Mouse (Mus musculus): ENCODE data around the gene Slc6a5.

Gene Slc6a5

DNA sequence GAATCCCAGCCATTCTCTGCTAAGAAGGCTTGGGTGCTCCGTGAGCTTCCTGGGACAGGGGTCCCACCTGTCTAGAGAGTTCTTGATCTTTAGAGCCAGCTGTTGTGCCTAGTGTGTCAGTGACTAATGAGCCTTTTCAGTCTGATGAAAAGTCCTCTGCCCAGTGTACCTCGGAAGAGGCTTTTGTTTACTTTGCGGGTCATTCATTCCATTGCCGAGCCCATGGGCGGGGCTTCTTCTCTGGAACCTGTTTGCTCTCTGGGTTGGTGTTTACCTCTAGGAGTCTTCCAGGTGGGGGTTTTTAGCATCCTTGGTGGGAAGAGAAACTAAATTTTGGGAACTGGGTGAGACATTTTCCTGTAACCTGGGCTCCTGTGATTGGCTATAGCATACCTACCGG, 74.8 kb downstream of the Slc6a5 start:
- no peak for DNase-seq (ENCODE audit: low spot score)

GRCm38 (mm10) chr7:49985947-49986346, 76.0 kb downstream of the Slc6a5 start:
- no peak for DNase-seq (ENCODE audit: low spot score)

DNA sequence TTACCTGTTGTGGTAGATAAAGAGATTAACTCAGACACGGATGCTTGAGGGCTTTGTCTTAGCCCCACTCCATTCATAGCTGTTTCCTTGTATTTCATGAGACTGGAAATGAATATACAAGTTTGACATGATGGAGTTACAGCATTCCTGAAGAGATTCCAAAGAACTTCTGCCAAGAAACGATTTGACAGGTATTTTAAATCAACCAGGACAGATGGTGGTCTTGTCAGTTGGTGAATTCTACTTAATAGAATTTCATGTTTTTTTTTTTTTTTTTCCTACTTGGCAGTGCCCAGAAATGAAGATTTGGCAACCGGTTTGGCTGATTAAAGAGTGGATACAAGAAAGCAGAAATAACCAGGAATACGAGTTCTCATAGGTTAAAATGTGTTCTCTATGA, 89.4 kb downstream of the Slc6a5 start:
- no peak for DNase-seq (ENCODE audit: low spot score)

- DNase-seq (ENCODE audit: low spot score), result no peak
Observed at GRCm38 (mm10) chr7:50005268-50005667, 95.3 kb downstream of the Slc6a5 start.

Data from retina, embryonic 14.5 days (tissue).